Mouse (Mus musculus) T-helper 1 cell (primary cell): ENCODE data around the gene Mcoln3.

Experiments used
- in situ Hi-C: fragments of 300-600 bp; cut with MboI, MseI; formaldehyde crosslinking; loops from one replicate; pipeline ENCODE4 v1.15.1; 2025; ENCODE audit warnings: high pct_unique_total_duplicates

Gene Mcoln3

GRCm38 (mm10) chr3:146127205-146127604, 10.0 kb downstream of the Mcoln3 start:
- in situ Hi-C loops: no loop called here

- in situ Hi-C loops: no loop called here
Observed at GRCm38 (mm10) chr3:146134834-146135233, 17.6 kb downstream of the Mcoln3 start.

GRCm38 (mm10) chr3:146135417-146135816, 18.2 kb downstream of the Mcoln3 start:
- in situ Hi-C loops: no loop called here

- in situ Hi-C loops: no loop called here
Observed at GRCm38 (mm10) chr3:146136422-146136821, 19.2 kb downstream of the Mcoln3 start.

GRCm38 (mm10) chr3:146140276-146140675, 23.0 kb downstream of the Mcoln3 start:
- in situ Hi-C loops: loop anchor here (10.0 kb wide), 1 partner anchor 1935 kb away; the partner anchor contains the start of gene Lmo4

- in situ Hi-C loops: loop anchor here (10.0 kb wide), 1 partner anchor 1938 kb away; the partner anchor contains the start of gene Lmo4
Observed at GRCm38 (mm10) chr3:146142523-146142922, 25.3 kb downstream of the Mcoln3 start.

GRCm38 (mm10) chr3:146145501-146145900, 28.3 kb downstream of the Mcoln3 start:
- in situ Hi-C loops: loop anchor here (10.0 kb wide), 1 partner anchor 1941 kb away; the partner anchor contains the start of gene Lmo4

GRCm38 (mm10) chr3:146146131-146146530, 28.9 kb downstream of the Mcoln3 start:
- in situ Hi-C loops: loop anchor here (10.0 kb wide), 1 partner anchor 1941 kb away; the partner anchor contains the start of gene Lmo4

GRCm38 (mm10) chr3:146149156-146150057, 32.2 kb downstream of the Mcoln3 start, which contains the start of gene Mcoln2:
Mcoln2 (plus strand) TSS chr3:146149833.
- in situ Hi-C loops: loop anchor here (10.0 to 25.0 kb wide), 2 partner anchors 1737 to 1945 kb away; partner anchors contain the start of gene Lmo4

GRCm38 (mm10) chr3:146150058-146150400, 32.8 kb downstream of the Mcoln3 start:
- in situ Hi-C loops: loop anchor here (25.0 kb wide), 1 partner anchor 1738 kb away; no protein-coding TSS in a partner anchor

GRCm38 (mm10) chr3:146150560-146150959, 33.3 kb downstream of the Mcoln3 start:
- in situ Hi-C loops: loop anchor here (25.0 kb wide), 1 partner anchor 1738 kb away; no protein-coding TSS in a partner anchor

- in situ Hi-C loops: loop anchor here (25.0 kb wide), 1 partner anchor 1739 kb away; no protein-coding TSS in a partner anchor
Observed at GRCm38 (mm10) chr3:146151328-146151727, 34.1 kb downstream of the Mcoln3 start.

- in situ Hi-C loops: loop anchor here (25.0 kb wide), 1 partner anchor 1739 kb away; no protein-coding TSS in a partner anchor
Observed at GRCm38 (mm10) chr3:146151755-146152154, 34.5 kb downstream of the Mcoln3 start.

- in situ Hi-C loops: loop anchor here (25.0 kb wide), 1 partner anchor 1740 kb away; no protein-coding TSS in a partner anchor
Observed at GRCm38 (mm10) chr3:146152348-146152747, 35.1 kb downstream of the Mcoln3 start.

GRCm38 (mm10) chr3:146152913-146153312, 35.7 kb downstream of the Mcoln3 start:
- in situ Hi-C loops: loop anchor here (25.0 kb wide), 1 partner anchor 1741 kb away; no protein-coding TSS in a partner anchor

GRCm38 (mm10) chr3:146153862-146154611, 36.8 kb downstream of the Mcoln3 start:
- in situ Hi-C loops: loop anchor here (25.0 kb wide), 1 partner anchor 1742 kb away; no protein-coding TSS in a partner anchor

GRCm38 (mm10) chr3:146155628-146156576, 38.7 kb downstream of the Mcoln3 start:
- in situ Hi-C loops: loop anchor here (25.0 kb wide), 1 partner anchor 1744 kb away; no protein-coding TSS in a partner anchor

GRCm38 (mm10) chr3:146156811-146157210, 39.6 kb downstream of the Mcoln3 start:
- in situ Hi-C loops: loop anchor here (25.0 kb wide), 1 partner anchor 1745 kb away; no protein-coding TSS in a partner anchor

- in situ Hi-C loops: loop anchor here (25.0 kb wide), 1 partner anchor 1746 kb away; no protein-coding TSS in a partner anchor
Observed at GRCm38 (mm10) chr3:146158039-146158438, 40.8 kb downstream of the Mcoln3 start.

GRCm38 (mm10) chr3:146159360-146159759, 42.1 kb downstream of the Mcoln3 start:
- in situ Hi-C loops: loop anchor here (25.0 kb wide), 1 partner anchor 1747 kb away; no protein-coding TSS in a partner anchor
